Mouse (Mus musculus): ENCODE measurements around the gene Ctf2. TPM values are rescaled to one million over a fixed set of nuclear protein-coding genes. Genes with fewer than 3 reads are reported as not detected.

Gene Ctf2
- polyA plus RNA-seq, 1 experiment from 2014 or later, result 0.27 TPM

DNA sequence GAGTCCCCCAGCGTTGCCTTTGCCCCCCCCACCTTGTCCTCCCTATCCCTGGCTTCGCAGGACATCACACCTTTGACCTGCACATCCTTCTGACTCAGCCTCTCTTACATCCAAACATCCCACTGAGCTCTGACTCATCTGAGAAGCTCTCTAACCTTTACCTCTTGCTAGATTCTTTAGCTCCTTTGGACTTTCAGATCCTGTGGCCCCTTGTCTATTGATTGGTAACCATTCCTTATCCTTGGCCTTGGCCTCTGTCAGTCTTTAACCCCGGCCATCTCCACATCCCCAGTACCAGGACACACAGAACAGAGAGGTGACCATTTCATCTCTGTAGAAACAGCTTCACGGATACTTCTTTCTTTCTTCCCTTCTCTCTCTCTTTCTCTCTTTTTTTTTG, 1.8 kb downstream of the Ctf2 start:
- Histone ChIP-seq H3K9me3 (ENCODE audit: control insufficient read depth, low read length) (no peaks in the 10 kb centered on the region), H3K4me1 (ENCODE audit: control insufficient read depth, insufficient read depth, low read length) (no peaks in the 10 kb centered on the region), H3K9ac (replicated peaks; ENCODE audit: low read depth, low read length) (no peak overlapping the region), H3K4me3 (ENCODE audit: low read depth, low read length) (no peak overlapping the region), H3K36me3 (ENCODE audit: control insufficient read depth, insufficient read depth, low read length) (no peaks in the 10 kb centered on the region), H3K27ac (ENCODE audit: low read depth, low read length) (no peak overlapping the region), H3K4me2 (ENCODE audit: low read depth, low read length) (no peak overlapping the region), H3K27me3 (ENCODE audit: control insufficient read depth, insufficient read depth, low read length) (no peaks in the 10 kb centered on the region)
- ATAC-seq (ENCODE audit: low read depth), result no peak
- 74% methylated on average over 4 of the region's 4 CpGs for WGBS

GRCm38 (mm10) chr7:127727898-127728297, 4.1 kb downstream of the Ctf2 start:
- Histone ChIP-seq H3K4me2 (ENCODE audit: low read depth, low read length) (no peak overlapping the region), H3K4me1 (ENCODE audit: control insufficient read depth, insufficient read depth, low read length) (no peaks in the 10 kb centered on the region), H3K27me3 (ENCODE audit: control insufficient read depth, insufficient read depth, low read length) (no peaks in the 10 kb centered on the region), H3K9ac (replicated peaks; ENCODE audit: low read depth, low read length) (no peak overlapping the region), H3K4me3 (ENCODE audit: low read depth, low read length) (no peak overlapping the region), H3K27ac (ENCODE audit: low read depth, low read length) (no peak overlapping the region), H3K9me3 (ENCODE audit: control insufficient read depth, low read length) (no peaks in the 10 kb centered on the region), H3K36me3 (ENCODE audit: control insufficient read depth, insufficient read depth, low read length) (no peaks in the 10 kb centered on the region)
- WGBS, result 90% methylated on average over 7 of the region's 7 CpGs
- no peak for ATAC-seq (ENCODE audit: low read depth)

GRCm38 (mm10) chr7:127725924-127726323, 6.0 kb downstream of the Ctf2 start:
- H3K9me3 ChIP-seq (ENCODE audit: control insufficient read depth, low read length), result no peaks in the 10 kb centered on the region
- ATAC-seq (ENCODE audit: low read depth), result no peak
- H3K27me3 ChIP-seq (ENCODE audit: control insufficient read depth, insufficient read depth, low read length), result no peaks in the 10 kb centered on the region
- H3K9ac ChIP-seq (replicated peaks; ENCODE audit: low read depth, low read length), result no peak overlapping the region
- H3K36me3 ChIP-seq (ENCODE audit: control insufficient read depth, insufficient read depth, low read length), result no peaks in the 10 kb centered on the region
- H3K4me2 ChIP-seq (ENCODE audit: low read depth, low read length), result no peak overlapping the region
- WGBS, result 60% methylated on average over 6 of the region's 6 CpGs
- no peak overlapping the region for H3K27ac ChIP-seq (ENCODE audit: low read depth, low read length)
- no peak overlapping the region for H3K4me3 ChIP-seq (ENCODE audit: low read depth, low read length)
- H3K4me1 ChIP-seq (ENCODE audit: control insufficient read depth, insufficient read depth, low read length), result no peaks in the 10 kb centered on the region

- no peak overlapping the region for H3K4me2 ChIP-seq (ENCODE audit: low read depth, low read length)
- no peak overlapping the region for H3K9ac ChIP-seq (replicated peaks; ENCODE audit: low read depth, low read length)
- WGBS, result 31% methylated on average over 2 of the region's 2 CpGs
- ATAC-seq (ENCODE audit: low read depth), result no peak
- H3K4me1 ChIP-seq (ENCODE audit: control insufficient read depth, insufficient read depth, low read length), result no peaks in the 10 kb centered on the region
- H3K36me3 ChIP-seq (ENCODE audit: control insufficient read depth, insufficient read depth, low read length), result no peaks in the 10 kb centered on the region
- no peak overlapping the region for H3K27ac ChIP-seq (ENCODE audit: low read depth, low read length)
- no peak overlapping the region for H3K4me3 ChIP-seq (ENCODE audit: low read depth, low read length)
- no peaks in the 10 kb centered on the region for H3K27me3 ChIP-seq (ENCODE audit: control insufficient read depth, insufficient read depth, low read length)
- H3K9me3 ChIP-seq (ENCODE audit: control insufficient read depth, low read length), result no peaks in the 10 kb centered on the region
Measured at GRCm38 (mm10) chr7:127725490-127725889, 6.5 kb downstream of the Ctf2 start.

DNA sequence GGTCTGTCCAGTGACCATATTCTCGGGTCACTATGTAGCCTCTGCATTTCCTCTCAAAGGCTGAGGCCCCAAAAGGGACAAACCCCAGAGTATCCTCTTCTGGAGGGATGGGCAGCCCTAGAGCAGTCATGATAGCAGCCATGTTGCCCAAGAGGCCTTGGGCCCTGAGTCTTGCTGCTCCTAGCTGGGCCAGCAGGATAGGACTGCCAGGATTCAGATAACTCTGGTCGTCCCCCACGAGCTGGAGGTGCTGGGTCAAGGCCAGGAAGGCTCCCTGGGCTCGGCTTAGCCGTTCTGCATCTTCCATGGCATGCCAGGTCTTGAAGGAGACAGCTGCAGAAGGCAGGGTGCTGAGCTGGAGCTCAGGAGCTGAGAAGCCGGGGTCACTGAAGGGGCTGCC, 12.7 kb downstream of the Ctf2 start:
- WGBS, result 88% methylated on average over 6 of the region's 6 CpGs
- H3K27me3 ChIP-seq (ENCODE audit: control insufficient read depth, insufficient read depth, low read length), result no peaks in the 10 kb centered on the region
- ATAC-seq (ENCODE audit: low read depth), result no peak

DNA sequence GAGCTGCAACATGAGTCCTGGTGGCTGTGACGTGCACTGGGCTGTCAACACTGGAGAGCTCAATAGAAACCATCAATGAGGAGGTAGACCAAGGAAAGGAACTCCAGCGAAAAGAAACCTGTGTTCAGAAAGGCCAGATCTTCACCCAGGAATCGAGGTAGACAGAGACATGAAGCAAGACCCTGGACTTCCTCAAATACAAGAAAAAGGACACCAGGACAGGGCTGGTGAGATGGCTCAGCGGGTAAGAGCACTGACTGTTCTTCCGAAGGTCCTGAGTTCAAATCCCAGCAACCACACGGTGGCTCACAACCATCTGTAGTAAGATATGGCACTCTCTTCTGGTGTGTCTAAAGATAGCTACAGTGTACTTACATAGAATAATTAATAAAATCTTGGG, 13.6 kb downstream of the Ctf2 start:
- H3K4me2 ChIP-seq (ENCODE audit: low read depth, low read length), result no peak overlapping the region
- no peaks in the 10 kb centered on the region for H3K27me3 ChIP-seq (ENCODE audit: control insufficient read depth, insufficient read depth, low read length)
- H3K9me3 ChIP-seq (ENCODE audit: control insufficient read depth, low read length), result no peaks in the 10 kb centered on the region
- peaks cover 4% of the 10 kb centered on the region; the same call in 1 of the 2 replicates for H3K4me1 ChIP-seq (ENCODE audit: control insufficient read depth, insufficient read depth, low read length)
- H3K4me3 ChIP-seq (ENCODE audit: low read depth, low read length), result no peak overlapping the region
- H3K9ac ChIP-seq (replicated peaks; ENCODE audit: low read depth, low read length), result no peak overlapping the region
- no peaks in the 10 kb centered on the region for H3K36me3 ChIP-seq (ENCODE audit: control insufficient read depth, insufficient read depth, low read length)
- no peak for ATAC-seq (ENCODE audit: low read depth)
- no peak overlapping the region for H3K27ac ChIP-seq (ENCODE audit: low read depth, low read length)
- WGBS, result 92% methylated on average over 6 of the region's 6 CpGs

More for the DNA sequence above, 12.7 kb downstream of the Ctf2 start:
- Histone ChIP-seq H3K9ac (replicated peaks; ENCODE audit: low read depth, low read length) (no peak overlapping the region), H3K36me3 (ENCODE audit: control insufficient read depth, insufficient read depth, low read length) (no peaks in the 10 kb centered on the region), H3K4me3 (ENCODE audit: low read depth, low read length) (no peak overlapping the region), H3K9me3 (ENCODE audit: control insufficient read depth, low read length) (no peaks in the 10 kb centered on the region), H3K27ac (ENCODE audit: low read depth, low read length) (no peak overlapping the region), H3K4me2 (ENCODE audit: low read depth, low read length) (no peak overlapping the region), H3K4me1 (ENCODE audit: control insufficient read depth, insufficient read depth, low read length) (peaks cover 4% of the 10 kb centered on the region; the same call in 1 of the 2 replicates)

DNA sequence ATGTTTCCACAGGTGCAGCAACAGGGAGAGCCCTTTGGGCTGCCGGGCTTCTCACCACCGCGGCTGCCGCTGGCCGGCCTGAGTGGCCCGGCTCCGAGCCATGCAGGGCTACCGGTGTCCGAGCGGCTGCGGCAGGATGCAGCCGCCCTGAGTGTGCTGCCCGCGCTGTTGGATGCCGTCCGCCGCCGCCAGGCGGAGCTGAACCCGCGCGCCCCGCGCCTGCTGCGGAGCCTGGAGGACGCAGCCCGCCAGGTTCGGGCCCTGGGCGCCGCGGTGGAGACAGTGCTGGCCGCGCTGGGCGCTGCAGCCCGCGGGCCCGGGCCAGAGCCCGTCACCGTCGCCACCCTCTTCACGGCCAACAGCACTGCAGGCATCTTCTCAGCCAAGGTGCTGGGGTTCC, 15.0 kb downstream of the Ctf2 start:
- peak; percentile 41 for ATAC-seq (ENCODE audit: low read depth)
- Histone ChIP-seq H3K4me3 (ENCODE audit: low read depth, low read length) (peak overlapping the region; percentile 30), H3K36me3 (ENCODE audit: control insufficient read depth, insufficient read depth, low read length) (no peaks in the 10 kb centered on the region), H3K27me3 (ENCODE audit: control insufficient read depth, insufficient read depth, low read length) (no peaks in the 10 kb centered on the region), H3K4me2 (ENCODE audit: low read depth, low read length) (peak overlapping the region; percentile 55), H3K9me3 (ENCODE audit: control insufficient read depth, low read length) (no peaks in the 10 kb centered on the region), H3K9ac (replicated peaks; ENCODE audit: low read depth, low read length) (peak overlapping the region; percentile 53; the same call in 1 of the 2 replicates), H3K4me1 (ENCODE audit: control insufficient read depth, insufficient read depth, low read length) (peaks cover 6% of the 10 kb centered on the region; the same call in 1 of the 2 replicates), H3K27ac (ENCODE audit: low read depth, low read length) (no peak overlapping the region)
- WGBS, result 2% methylated on average over 31 of the region's 41 CpGs

DNA sequence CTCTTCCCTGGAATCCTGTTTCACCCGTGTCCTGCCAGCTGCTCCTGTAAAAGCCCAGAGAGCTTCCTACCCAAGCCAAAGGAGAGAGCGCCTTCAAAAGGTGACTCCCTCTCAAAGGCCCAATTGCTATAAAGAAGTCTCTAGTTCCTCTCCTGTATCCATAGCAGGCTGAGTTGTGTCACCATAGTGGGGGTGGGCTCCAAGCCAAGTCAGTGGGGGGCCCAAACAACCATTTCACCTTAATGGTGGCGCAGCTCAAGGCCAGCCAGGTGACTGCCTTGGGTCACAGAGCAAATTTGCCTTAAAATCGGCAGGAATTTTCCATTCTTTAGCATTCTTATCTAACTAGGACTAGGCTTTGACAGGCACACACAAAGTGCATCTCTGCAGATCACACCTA, 17.1 kb downstream of the Ctf2 start:
- Histone ChIP-seq H3K9ac (replicated peaks; ENCODE audit: low read depth, low read length) (no peak overlapping the region), H3K27me3 (ENCODE audit: control insufficient read depth, insufficient read depth, low read length) (no peaks in the 10 kb centered on the region), H3K4me2 (ENCODE audit: low read depth, low read length) (no peak overlapping the region), H3K36me3 (ENCODE audit: control insufficient read depth, insufficient read depth, low read length) (no peaks in the 10 kb centered on the region), H3K27ac (ENCODE audit: low read depth, low read length) (no peak overlapping the region), H3K9me3 (ENCODE audit: control insufficient read depth, low read length) (no peaks in the 10 kb centered on the region), H3K4me3 (ENCODE audit: low read depth, low read length) (no peak overlapping the region), H3K4me1 (ENCODE audit: control insufficient read depth, insufficient read depth, low read length) (peaks cover 6% of the 10 kb centered on the region; the same call in 1 of the 2 replicates)
- ATAC-seq (ENCODE audit: low read depth), result no peak
- 90% methylated on average over 4 of the region's 4 CpGs for WGBS

DNA sequence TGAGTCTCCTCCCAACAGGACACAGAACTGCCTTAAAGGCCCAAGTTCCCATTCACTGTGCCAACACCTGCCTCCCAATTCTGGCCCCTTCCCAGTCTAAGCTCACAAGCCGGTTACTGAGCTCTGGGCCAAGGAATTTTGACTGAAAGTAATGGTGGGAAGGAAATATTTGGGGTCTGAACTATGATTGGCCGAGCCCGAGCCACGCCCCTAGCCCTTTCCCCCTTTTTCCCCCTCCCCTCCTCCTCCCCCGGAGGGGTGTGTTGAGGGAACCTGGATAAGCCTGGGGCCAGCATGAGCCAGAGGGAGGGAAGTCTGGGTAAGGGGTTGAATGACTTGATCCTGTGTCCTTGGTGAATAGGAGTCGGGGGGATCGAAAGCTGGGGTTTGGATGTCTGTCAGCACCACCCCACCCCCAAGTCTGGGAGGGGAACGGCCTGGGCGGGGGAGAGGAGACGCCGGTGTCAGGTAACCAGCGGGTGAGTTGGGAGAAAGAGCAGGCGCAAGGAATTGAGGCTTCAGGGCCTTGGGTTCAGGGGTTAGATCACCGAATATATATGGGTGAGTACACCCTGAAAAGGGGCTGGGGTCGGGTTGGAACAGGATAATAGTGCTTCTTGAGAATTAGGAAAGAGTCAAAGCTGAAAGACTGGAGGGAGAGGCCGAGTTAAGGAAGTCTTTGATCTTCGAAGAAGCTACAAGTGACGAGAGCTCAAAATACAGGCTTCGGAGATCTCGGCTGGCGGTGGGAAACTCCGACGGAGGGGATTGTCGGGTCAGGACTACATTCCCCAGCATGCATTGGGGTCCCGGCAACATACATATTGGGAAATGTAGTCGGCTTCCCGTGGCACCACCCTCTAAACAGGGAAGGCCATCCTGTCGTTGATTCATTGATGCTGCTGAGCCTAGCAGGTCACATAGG, 19.2 kb downstream of the Ctf2 start, which contains the start of gene Ctf1:
Ctf1 (plus strand) TSS at position 276 of the 925 bp plus-strand sequence.
- peaks cover 9% of the 10 kb centered on the region for H3K4me1 ChIP-seq (ENCODE audit: control insufficient read depth, insufficient read depth, low read length)
- WGBS, result 1% methylated on average over 28 of the region's 28 CpGs
- peak within 1 kb of the TSS; percentile 26 for H3K4me3 ChIP-seq (ENCODE audit: low read depth, low read length)
- H3K27me3 ChIP-seq (ENCODE audit: control insufficient read depth, insufficient read depth, low read length), result no peaks in the 10 kb centered on the region
- H3K9ac ChIP-seq (replicated peaks; ENCODE audit: low read depth, low read length), result no peak within 1 kb of the TSS
- peak within 1 kb of the TSS; percentile 4; the same call in 1 of the 2 replicates for H3K27ac ChIP-seq (ENCODE audit: low read depth, low read length)
- H3K4me2 ChIP-seq (ENCODE audit: low read depth, low read length), result peak within 1 kb of the TSS; percentile 56
- H3K36me3 ChIP-seq (ENCODE audit: control insufficient read depth, insufficient read depth, low read length), result no peaks in the 10 kb centered on the region
- H3K9me3 ChIP-seq (ENCODE audit: control insufficient read depth, low read length), result no peaks in the 10 kb centered on the region
- ATAC-seq (ENCODE audit: low read depth), result peak; percentile 55
